Mouse (Mus musculus) ZHBTc4 (cell line): ENCODE results near the gene Erbin.

ENCODE experiments used
- DNase-seq: peaks from one replicate; pipeline ENCODE4 v3.0.0-alpha.2; 2011; ENCODE audit warnings: low read depth, low spot score

Erbin gene

DNA sequence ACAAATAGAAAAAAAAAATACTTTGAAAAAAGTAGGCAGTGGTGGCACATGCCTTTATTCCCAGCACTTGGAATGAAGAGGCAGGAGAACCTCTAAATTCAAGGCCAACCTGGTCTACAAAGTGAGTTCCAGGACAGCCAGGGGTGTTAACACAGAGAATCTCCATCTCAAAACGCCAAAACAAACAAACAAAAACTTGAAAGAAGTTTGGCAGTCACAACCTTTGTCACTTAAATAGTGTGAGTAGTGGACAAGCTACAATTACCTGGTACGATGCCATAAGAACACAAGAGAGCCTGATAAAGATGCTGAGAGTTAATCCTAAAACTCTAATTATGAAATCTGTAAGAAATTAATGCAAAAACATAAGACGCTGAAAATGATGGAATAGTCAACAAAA, 8.0 kb downstream of the Erbin start:
- DNase-seq: no peak

DNA sequence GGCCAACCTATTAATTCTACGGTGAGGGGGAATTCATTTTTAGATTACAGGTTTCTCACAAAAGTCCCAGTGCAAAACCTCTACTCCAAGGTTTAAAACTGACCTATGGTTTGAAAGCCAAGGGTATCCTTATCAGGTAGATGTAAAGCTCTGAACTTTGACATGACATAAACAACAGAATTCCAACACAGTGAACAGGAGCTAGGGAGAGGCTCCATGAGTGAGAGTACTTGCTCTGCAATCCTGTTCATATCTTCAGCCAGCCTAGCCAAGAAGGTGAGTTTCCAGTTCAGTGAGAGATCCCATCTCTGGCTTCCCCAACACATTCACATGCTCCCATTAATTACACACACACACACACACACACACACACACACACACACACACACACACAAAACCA, 9.7 kb downstream of the Erbin start:
- no peak for DNase-seq

DNA sequence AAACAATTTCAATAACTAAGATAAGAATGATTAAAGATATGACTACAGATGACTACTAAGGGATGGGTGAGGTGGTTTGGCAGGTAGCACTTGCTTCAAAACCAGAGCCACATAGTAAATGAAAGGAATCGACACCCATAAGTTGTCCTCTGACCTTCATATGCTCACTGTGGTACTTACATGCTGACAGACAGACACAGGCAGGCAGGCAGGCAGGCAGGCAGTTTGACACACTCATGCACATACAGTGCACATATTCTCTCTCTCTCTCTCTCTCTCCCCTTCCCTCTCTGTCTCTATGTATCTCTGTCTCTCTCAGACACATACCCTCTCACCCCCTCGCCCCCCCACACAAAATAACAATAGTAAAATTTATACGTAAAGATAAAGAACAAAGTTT, 10.4 kb downstream of the Erbin start:
- no peak for DNase-seq

DNA sequence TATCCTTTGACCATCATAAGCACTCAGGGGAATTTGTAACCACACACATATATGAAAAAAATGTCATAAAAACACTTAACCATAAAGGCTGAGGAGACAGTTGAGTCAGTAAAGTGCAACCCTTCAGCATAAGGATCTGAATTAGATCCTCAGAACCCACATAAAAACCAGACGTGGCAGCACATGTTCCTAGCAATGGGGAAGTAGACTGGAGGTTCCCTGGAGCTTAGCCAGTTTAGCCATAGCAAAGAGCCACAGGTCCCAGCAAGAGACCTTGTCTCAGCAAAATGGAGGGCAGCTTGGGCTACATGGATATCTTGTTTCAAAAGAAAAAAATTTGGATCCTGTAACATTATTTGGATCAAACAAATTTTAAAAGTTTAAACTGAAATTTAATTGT, 20.3 kb downstream of the Erbin start:
- no peak for DNase-seq

DNA sequence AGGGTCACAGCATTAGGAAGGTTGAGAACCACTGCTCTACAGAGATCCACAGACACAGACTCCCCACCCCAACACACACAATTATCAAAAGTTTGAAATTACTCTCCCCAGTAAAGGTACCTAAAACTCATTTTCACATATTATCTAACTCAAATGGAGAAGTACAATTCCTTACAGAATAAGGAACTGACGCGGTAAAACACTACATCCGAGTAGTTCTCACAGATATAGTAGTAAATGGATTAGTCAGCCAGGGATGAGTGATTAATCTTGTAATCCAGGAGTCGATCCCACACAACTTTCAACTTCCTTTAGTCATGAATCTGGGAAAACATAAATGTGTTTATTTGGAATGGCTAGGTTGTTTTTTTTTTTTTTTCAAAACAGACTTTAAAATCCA, 22.7 kb downstream of the Erbin start:
- no peak for DNase-seq

DNA sequence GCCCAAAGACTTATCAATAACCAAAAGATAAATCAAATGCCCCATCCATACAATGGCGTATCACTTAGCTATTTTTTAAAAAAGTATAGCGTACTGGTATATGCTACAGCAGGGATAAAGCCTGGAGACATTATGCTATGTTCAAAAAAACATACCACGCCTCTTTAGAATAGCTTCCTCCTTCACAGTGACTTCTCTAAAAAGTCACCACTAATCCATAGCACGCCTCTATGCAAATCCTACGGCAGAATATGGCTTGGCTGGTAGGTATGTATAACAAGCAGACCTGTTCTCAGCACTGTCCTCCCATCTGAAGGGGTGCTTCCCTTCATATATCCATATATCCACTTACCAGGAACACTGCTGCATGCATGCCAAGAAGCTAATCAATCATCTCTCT, 27.2 kb downstream of the Erbin start:
- DNase-seq: no peak

DNA sequence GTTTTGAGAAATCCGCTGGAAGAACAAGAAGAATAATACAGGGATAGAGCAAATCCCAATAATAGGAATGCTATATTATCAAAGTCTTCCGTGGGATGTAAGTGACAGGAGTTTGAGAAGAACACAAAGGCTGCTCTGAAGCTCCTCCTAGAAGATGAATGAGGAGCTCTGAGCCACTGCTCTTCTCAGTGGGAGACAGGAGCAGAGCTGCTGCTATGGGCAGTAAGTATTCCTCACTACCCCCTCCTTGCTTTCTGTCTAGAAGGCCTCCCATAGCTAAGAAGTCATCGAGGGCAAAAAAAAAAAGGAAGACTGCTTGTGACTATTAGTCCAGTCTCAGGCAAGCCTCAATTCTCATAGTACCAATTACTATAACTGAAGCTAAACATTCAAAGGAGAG, 30.3 kb downstream of the Erbin start:
- no peak for DNase-seq

DNA sequence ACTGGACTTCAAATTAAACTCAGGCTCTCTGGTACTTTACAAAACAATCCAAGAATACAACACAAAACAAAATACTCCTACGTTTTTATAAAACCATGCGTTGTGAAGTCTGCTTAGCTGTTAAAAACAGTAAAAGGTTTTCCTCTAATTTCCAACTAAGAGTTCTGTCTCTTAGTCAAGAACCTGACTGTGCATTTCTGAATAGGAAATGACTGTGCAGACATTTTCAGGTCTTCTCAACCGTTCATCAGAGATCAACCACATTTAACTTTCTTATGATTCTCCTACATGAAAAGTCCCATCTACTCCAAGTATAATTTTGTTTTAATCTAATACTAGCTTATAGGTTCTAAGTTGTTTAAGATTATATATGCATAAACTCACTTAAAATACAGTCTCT, 33.8 kb downstream of the Erbin start:
- no peak for DNase-seq

DNA sequence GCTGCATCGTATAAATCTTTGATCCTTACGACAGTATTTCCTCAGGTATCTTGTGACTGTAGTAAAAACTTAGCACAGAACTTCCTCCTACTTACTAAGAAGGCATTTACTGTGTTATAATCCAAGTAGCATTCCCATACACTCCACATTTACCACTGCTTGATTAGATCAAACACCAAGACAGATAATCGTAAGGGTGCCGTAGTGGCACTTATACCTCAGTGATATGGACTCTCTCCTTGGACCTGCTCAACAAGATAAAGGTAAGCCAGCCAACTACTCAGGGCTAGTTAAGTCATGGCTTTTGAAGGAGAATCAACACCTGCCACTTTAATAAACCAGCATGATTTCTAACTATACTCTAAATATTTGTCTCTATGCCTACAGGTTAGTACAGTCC, 39.1 kb downstream of the Erbin start:
- no peak for DNase-seq

DNA sequence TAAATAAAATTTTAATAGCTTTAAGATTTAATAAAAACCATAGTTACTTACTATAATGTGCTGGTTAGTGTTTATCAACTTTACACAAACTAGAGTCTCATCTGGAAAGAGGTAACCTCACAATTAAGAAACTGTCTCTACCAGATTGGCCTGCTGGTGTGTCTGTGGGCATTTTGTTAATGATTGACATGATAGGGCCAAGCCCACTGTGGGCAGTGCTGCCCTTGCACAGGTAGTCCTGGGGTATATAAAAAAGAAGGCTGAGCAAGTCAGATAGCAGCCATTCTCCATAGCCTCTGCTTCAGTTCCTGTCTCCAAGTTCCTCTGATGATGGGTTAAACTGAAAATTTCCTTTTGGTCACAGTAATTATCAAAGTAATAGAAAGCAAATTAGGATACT, 43.6 kb downstream of the Erbin start:
- no peak for DNase-seq

DNA sequence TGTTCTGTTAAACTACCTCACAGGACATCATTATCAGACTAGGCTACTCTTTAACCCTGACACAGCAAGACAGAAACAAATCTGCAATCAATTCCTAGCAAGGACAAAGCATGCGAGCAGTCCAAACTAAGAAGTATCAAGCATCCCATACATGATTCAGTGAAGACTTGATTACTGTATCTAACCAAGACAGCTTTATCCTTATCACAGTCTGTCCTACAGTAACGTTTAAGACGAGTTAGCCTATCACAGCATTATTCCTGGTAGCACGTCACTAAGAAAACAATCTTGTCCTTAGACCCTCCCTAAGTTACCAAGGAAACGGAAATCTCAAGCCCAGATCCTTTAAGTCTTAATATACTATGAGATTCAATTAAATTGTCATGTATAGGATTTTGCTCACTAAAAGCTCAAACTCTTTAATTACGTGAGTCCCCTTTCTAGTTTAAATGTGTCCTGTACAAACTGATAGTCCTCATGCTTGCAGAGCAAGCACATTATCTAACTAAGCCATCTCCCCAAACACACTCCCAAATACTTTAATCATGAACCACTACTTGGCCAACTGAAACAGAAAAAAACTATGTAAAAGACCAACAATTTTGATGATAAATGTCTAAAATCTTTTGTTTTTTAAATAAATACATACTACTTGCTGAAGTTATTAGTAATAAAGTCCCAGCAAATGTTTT, 44.3 kb downstream of the Erbin start:
- DNase-seq: no peak

DNA sequence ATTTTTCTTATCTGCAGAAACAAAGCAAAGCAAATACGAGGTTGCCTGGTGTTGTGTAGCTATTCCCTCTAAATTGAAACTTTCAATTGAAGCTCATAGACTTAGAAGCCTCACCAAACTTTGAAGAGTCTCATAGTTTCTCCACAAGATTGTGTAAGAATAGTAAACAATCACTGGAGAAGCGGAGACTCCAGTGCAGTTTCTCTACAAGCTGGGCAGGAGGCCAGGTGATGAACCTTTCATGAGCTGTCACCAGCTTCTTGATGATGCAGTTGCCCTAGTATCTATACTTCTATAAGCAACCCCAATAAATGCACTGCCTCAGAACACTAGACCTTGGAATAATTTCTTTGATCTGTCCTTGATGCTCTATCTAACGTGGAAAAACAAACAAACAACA, 49.5 kb downstream of the Erbin start:
- no peak for DNase-seq

DNA sequence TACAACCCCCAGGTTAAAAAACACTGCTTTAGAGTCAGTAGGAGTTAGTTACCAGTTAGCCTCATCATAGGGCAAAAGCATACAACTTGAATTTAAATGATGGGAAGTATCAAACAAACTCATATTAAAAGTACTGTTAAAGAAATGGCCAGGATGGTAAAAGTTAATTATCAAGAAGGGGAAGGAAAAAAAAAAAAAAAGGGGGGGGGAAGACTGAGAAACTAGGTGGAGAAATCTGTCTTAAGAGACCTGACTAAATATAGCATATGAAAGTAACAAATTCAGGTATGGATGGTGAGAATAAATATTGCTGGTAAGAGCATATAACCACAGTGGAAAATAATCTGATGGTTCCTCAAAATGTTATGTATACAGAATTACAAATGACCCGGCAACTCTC, 50.2 kb downstream of the Erbin start:
- no peak for DNase-seq

DNA sequence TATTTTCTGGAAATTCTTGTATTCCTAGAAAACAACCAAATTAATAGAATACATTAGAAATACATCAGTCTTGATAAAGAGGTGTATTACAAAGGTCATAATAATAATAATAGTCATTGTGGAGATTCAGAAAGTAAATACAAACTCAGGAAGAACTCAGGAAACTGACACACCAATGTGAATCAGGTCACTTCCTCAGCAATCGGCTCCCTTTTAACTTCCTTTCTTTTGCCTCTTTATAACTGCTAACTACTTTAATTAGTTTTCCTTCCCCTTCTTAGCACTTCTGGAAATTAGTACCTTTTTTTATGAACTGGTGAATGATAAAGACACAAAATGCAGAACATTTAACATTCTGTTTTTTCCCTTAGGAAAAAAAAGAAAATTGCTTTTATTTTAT, 51.4 kb downstream of the Erbin start:
- no peak for DNase-seq

DNA sequence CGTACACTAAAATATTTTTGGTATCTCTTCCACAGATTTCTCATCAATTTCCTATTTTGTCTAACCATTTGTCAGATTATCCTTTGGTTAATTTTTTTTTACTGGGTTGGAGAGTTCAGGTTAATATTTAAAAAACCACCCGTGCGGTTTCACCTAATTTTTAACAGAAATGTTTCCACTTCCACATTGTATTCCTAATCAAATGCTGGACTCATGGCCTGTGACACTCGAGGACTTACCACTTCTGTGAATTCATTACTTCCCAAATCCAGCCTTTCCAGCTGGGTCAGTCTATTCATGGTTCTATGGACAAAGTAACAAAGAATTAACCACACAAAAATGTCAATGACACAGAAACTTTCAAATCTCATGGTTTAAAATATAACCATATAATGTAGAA, 58.3 kb downstream of the Erbin start:
- DNase-seq: no peak

DNA sequence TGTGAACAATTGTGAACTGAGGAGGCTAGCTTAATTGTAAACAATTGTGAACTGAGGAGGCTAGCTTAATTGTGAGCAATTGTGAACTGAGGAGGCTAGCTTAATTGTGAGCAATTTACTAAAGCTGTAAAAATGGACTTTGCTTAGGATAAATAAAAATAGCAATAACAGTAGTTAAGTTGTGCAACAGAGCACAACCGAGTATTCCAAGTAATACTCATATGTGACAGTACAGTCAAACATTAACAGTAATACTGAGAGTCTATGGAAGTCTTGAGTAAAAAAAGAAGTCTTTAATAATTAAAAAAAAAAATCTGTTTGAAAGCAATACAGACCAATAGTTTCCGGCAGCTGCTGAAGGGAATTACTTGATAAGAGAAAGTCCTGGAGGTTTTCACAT, 61.3 kb downstream of the Erbin start:
- DNase-seq: no peak

DNA sequence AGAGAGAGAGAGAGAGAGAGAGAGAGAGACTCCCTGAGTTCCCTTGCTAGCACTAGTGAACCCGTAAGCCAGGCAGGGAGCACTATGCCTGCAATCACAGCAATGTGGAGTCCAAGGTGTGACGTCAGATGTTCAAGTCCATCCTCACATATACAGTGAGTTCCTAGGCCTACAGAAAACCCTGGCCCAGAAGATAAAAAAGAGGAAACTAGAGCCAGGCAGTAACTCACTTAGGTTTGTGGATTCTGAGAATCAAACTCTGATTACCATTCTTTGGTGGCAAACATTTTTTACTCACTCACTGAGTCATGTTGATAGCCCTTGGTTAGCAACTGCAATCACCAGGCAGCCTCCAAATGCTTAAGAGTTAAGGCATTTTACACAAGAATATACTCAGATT, 72.7 kb downstream of the Erbin start:
- DNase-seq: no peak

DNA sequence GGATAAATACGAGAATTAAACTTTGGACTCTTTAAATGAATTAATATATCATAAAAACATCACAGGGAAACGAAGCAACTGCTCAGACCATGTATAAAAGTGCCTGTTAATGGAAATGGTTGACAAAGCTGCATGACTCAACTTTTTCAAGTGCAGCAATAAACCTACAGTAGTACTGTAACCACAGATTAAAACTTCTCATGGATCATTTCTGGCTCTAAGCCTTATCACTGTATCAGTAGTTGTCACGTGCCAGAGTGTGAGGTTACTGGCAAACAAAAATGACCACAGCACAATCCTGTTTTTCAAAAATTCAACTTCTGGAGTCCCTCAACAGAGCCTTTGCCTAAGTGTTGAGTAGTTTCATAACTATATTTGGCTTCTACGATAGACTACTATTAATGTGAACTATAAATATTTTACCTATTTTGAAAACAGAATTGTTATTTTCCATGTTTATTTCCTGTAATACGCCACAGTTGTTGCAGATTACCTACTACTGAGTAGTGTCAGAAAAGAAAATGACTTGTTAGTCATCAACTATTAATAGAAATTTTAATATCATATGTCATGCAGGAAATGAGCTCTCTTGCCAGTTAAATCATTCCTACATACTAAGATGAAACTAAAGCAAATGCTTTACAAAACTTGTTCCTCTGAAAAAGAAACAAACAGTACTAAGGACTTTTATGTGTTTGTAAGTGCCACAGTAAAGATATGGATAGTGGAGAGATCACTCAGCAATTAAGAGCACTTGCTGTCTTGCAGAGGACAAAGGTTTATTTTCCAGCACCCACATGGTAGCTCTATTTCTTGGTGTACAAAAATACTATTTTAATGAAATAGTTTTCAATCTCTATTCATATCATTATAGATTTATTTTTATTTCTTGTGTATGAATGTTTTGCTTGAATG, 78.8 kb downstream of the Erbin start:
- DNase-seq: no peak

DNA sequence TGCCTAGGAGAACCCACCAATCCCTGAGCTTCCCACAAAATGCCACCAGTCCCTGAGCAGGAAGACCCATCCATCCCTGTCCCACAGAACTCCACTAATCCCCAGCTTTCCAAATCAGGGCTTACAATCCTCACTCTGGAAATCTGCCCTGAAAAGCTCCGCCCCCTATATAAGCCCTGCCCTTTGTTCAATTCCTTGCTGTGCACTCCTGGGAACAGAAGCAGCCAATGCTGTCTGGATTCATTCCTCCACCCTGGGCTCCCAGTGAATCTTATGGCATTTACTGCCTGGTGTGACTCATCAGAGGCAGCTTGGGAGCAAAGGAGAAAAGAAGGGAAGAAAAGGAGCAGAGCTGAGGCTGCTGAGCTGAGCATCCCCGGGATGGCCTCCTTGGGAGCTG, 81.7 kb downstream of the Erbin start:
- peak; percentile 32 for DNase-seq

DNA sequence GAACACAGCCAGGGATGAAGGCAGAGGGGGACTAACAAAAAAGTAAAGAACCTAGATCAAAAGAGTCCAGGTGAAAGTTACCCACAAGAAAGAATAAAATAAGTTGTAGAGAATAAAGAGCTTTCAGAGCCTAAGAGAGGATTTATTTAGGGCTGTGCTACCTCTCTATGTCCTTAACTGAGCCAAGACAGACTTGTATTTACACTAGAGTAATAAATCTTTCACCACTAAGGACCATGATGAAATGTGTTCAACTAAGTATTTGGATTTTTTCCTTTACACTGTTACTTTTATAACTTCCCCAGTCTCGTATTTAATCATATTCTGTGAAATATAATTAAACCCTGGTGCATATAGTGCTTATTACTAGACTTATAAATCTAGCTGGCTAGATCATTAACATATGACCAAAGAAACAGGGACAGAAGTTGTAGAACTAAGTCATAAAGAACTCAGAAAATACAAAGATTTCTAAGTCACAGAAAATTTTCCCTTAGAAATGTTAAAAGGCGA, 90.6 kb downstream of the Erbin start:
- no peak for DNase-seq

DNA sequence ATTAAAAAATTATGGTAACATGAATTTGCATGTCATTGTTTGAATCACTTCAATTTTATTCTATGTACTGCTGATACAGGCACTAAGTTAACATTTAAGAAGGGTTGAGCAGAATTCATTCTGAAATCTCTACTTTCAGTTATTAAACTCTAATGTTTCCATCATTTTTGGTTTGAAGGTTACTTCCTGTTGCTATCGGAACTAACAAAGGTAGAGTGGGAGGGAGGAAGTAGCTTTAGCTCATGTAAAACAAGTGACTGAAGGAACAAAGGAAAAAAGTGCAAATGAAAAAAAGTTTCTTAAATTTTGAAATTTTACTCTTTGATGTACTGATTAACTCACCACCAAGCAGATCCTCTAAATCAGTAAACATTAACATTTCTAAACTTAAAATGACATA, 98.0 kb downstream of the Erbin start:
- no peak for DNase-seq

DNA sequence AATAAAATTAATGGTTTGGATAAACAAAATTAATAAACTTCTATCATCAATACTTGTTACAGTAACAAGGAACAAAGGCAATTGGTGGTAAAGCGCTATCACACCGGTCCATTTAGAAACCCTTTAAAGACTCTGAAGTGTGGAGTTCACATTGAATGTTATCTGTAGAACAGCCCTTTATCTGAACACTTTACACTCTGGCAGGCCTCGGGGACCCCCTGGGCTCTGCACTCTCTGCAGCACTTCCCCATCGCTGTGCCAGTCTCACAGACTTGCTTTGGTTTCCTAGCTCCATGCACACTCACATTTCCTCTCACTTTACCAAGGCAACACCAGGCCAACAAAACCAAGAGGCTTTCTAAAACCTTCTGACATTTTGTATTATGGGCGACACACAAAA, 100.9 kb downstream of the Erbin start:
- DNase-seq: no peak

DNA sequence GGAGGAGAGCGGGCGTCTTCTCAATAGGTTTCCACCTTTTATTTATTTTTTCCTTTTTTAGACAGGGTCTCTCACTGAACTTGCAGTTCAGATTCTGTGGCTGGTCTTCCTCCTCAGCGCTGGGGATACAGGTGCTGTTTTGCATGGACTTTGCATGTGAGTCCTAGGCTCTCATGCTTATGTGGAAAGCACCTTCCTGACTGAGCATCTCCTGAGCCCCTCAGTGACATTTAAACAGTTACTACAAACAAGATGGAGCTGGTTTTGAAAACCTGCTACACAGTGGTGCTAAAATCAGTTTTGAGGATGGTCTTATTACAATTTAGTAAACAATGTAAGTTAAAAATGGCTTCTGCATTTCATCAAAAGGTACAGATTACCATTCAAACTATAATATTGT, 102.4 kb downstream of the Erbin start:
- DNase-seq: no peak
